Mouse (Mus musculus): ENCODE results near the gene Mia. TPM values are rescaled to one million over a fixed set of nuclear protein-coding genes. Genes with fewer than 3 reads are reported as not detected.

Gene Mia
- total and polyA plus RNA-seq, 3 experiments: 0.44 to 2.0 (median 1.1) TPM

GRCm38 (mm10) chr7:27166614-27167474, 14.1 kb downstream of the Mia start, which contains the start of gene Egln2 (continued):
- TF ChIP-seq IRF4 (IDR thresholded peaks at IDR 0.05; ENCODE audit: low read depth, low read length): peak; percentile 89
- TF ChIP-seq UBTF (IDR thresholded peaks at IDR 0.05; ENCODE audit: low read depth, low read length): no peak
- TF ChIP-seq MXI1 (IDR thresholded peaks at IDR 0.05; ENCODE audit: low read depth, low read length): no peak; the same call in 1 of the 2 replicates
- TF ChIP-seq RCOR1 (conservative IDR thresholded peaks at IDR 0.05; ENCODE audit: low read depth, low read length): peak; percentile 65; the same call in 1 of the 2 replicates
- TF ChIP-seq TBP (conservative IDR thresholded peaks at IDR 0.05; ENCODE audit: low read depth, low read length): peak; percentile 91
- peak; percentile 84 for TF ChIP-seq USF1 (IDR thresholded peaks at IDR 0.05; ENCODE audit: low read depth, low read length)
- 0 out of 2 replicates have a peak, but pooled peaks have one; percentile 23 for TF ChIP-seq ELF1 (IDR thresholded peaks at IDR 0.05; ENCODE audit: low read depth, low read length)
- peak; percentile 91 for TF ChIP-seq BHLHE40 (IDR thresholded peaks at IDR 0.05; ENCODE audit: low read depth, low read length)
- peak; percentile 77 for TF ChIP-seq MAFK (IDR thresholded peaks at IDR 0.05; ENCODE audit: insufficient replicate concordance, low read length)
- TF ChIP-seq CTCF (conservative IDR thresholded peaks at IDR 0.05 in 1 of 2, IDR thresholded peaks at IDR 0.05 in 1 of 2; ENCODE audit: low read depth in 2 of 2, low read length in 2 of 2): no peak
- TF ChIP-seq NELFE (IDR thresholded peaks at IDR 0.05; ENCODE audit: low read depth, low read length): peak; percentile 84

DNA sequence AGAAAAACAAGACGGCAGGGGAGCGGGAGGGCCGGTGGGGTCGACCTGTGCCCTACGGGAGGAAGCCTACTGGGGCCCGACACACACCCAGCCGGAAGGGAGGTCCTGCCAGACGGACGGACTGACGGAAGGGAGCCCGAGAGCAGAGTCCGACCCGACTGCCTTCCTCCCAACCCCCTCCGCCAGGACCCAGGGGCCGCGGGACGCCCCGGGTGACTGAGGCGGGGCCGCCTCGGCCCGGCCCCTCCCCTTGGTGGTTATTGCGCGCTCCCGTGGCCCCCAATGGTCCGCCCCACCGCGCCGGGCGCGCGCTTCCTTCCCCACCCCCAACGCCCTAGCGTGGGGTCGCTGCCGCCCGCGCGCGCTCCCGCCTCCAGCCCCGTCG, 14.7 kb downstream of the Mia start:
- Histone ChIP-seq H3K27ac (ENCODE audit: insufficient read depth, low read depth) (peak overlapping the region; percentile 98), H3K9me3 (replicated peaks; ENCODE audit: low read length) (no peaks in the 10 kb centered on the region), H3K27me3 (replicated peaks) (no peaks in the 10 kb centered on the region), H3K4me1 (ENCODE audit: control insufficient read depth in 1 of 2, insufficient read depth in 2 of 2) (peaks cover 34 to 61% of the 10 kb centered on the region in 2 experiments), H3K9ac (ENCODE audit: insufficient read depth, low read depth) (peak overlapping the region; percentile 90), H3K79me2 (replicated peaks; ENCODE audit: control insufficient read depth, extremely low read depth, insufficient read depth, poor library complexity, severe bottlenecking) (peaks cover 42% of the 10 kb centered on the region), H3K4me3 (replicated peaks in 1 of 3; ENCODE audit: low read depth in 2 of 3, low read length in 2 of 3, poor library complexity in 1 of 3) (peak overlapping the region; percentile 86 to 98 (median 92)), H3K4me2 (ENCODE audit: insufficient read depth, low read depth, poor library complexity, severe bottlenecking) (no peak overlapping the region), H3K36me3 (replicated peaks in 1 of 2; ENCODE audit: control insufficient read depth in 1 of 2, insufficient read depth in 1 of 2, low read length in 1 of 2) (peaks cover 22 to 58% of the 10 kb centered on the region in 2 experiments)
- dilution Hi-C loops (cut with MboI; ENCODE audit: extremely low pct_ligation_motif_present, extremely low pct_unique_long_range_greater_than_20kb, low sequenced_read_pairs) (no loop called here), in situ Hi-C loops (cut with MboI; ENCODE audit: low pct_ligation_motif_present, low pct_unique_long_range_greater_than_20kb, low sequenced_read_pairs) (no loop called here)
- peak; percentile 88 for DNase-seq (ENCODE audit: extremely low read depth)
- TF ChIP-seq BHLHE40 (IDR thresholded peaks at IDR 0.05; ENCODE audit: low read depth, low read length) (0 out of 2 replicates have a peak, but pooled peaks have one; percentile 12), UBTF (IDR thresholded peaks at IDR 0.05; ENCODE audit: low read depth, low read length) (peak; percentile 83; the same call in 1 of the 2 replicates), ZNF384 (IDR thresholded peaks at IDR 0.05; ENCODE audit: low read depth, low read length) (no peak), SIN3A (IDR thresholded peaks at IDR 0.05; ENCODE audit: low read length) (no peak), POLR2A (IDR thresholded peaks at IDR 0.05; ENCODE audit: low read depth, low read length) (peak; percentile 55), CTCF (conservative IDR thresholded peaks at IDR 0.05 in 1 of 2, IDR thresholded peaks at IDR 0.05 in 1 of 2; ENCODE audit: low read depth in 2 of 2, low read length in 2 of 2) (no peak), EP300 (IDR thresholded peaks at IDR 0.05; ENCODE audit: low read length) (no peak), RAD21 (IDR thresholded peaks at IDR 0.05; ENCODE audit: low read depth, low read length) (no peak), HCFC1 (IDR thresholded peaks at IDR 0.05; ENCODE audit: low read depth, low read length) (peak; percentile 85), ZC3H11A (IDR thresholded peaks at IDR 0.05; ENCODE audit: low read depth, low read length) (no peak), ZMIZ1 (IDR thresholded peaks at IDR 0.05; ENCODE audit: low read depth, low read length) (0 out of 2 replicates have a peak, but pooled peaks have one; percentile 24), TBP (conservative IDR thresholded peaks at IDR 0.05; ENCODE audit: low read depth, low read length) (peak; percentile 61; the same call in 1 of the 2 replicates), MYC (IDR thresholded peaks at IDR 0.05; ENCODE audit: low read depth, low read length) (no peak), RCOR1 (conservative IDR thresholded peaks at IDR 0.05; ENCODE audit: low read depth, low read length) (0 out of 2 replicates have a peak, but pooled peaks have one; percentile 21), CHD1 (IDR thresholded peaks at IDR 0.05; ENCODE audit: low read depth, low read length) (no peak), JUN (IDR thresholded peaks at IDR 0.05; ENCODE audit: insufficient read depth, low read depth, low read length) (no peak), ELF1 (IDR thresholded peaks at IDR 0.05; ENCODE audit: low read depth, low read length) (peak; percentile 75), MEF2A (IDR thresholded peaks at IDR 0.05; ENCODE audit: borderline replicate concordance, low read depth, low read length) (peak; percentile 71; the same call in 1 of the 2 replicates), MAX (IDR thresholded peaks at IDR 0.05; ENCODE audit: low read length) (no peak), CHD2 (IDR thresholded peaks at IDR 0.05; ENCODE audit: low read length) (peak; percentile 68), IRF4 (IDR thresholded peaks at IDR 0.05; ENCODE audit: low read depth, low read length) (peak; percentile 66), E2F4 (IDR thresholded peaks at IDR 0.05; ENCODE audit: insufficient replicate concordance, low read depth, low read length) (no peak), USF2 (conservative IDR thresholded peaks at IDR 0.05; ENCODE audit: low read depth, low read length) (no peak), KAT2A (IDR thresholded peaks at IDR 0.05; ENCODE audit: insufficient replicate concordance, low read length) (0 out of 2 replicates have a peak, but pooled peaks have one; percentile 60), TCF12 (IDR thresholded peaks at IDR 0.05; ENCODE audit: low read depth, low read length) (peak; percentile 78), SMC3 (IDR thresholded peaks at IDR 0.05; ENCODE audit: low read depth, low read length) (peak; percentile 16; the same call in 1 of the 2 replicates), NELFE (IDR thresholded peaks at IDR 0.05; ENCODE audit: low read depth, low read length) (peak; percentile 69), MAZ (IDR thresholded peaks at IDR 0.05; ENCODE audit: low read depth, low read length) (peak; percentile 81), GABPA (IDR thresholded peaks at IDR 0.05; ENCODE audit: insufficient replicate concordance, low read depth, low read length) (no peak), PAX5 (IDR thresholded peaks at IDR 0.05; ENCODE audit: low read length) (no peak), MAFK (IDR thresholded peaks at IDR 0.05; ENCODE audit: insufficient replicate concordance, low read length) (no peak)
